Mouse (Mus musculus) embryonic fibroblast, embryonic 13.5 days (primary cell): Measurements from ENCODE around the gene Tmem132b. TPM values are rescaled to one million over a fixed set of nuclear protein-coding genes. Genes with fewer than 3 reads are reported as not detected.

Experiments used
- H3K27ac ChIP-seq: 2 replicates; pipeline ENCODE4 v1.5.1; 2012; ENCODE audit warnings: low read length, control low read depth, inconsistent platforms; ENCODE audit not compliant: insufficient read depth
- H3K4me1 ChIP-seq: 2 replicates; pipeline ENCODE4 v1.6.1; 2011; ENCODE audit warnings: low read length; ENCODE audit not compliant: control insufficient read depth, insufficient read depth
- H3K4me3 ChIP-seq: 2 replicates; pipeline ENCODE4 v1.5.1; 2011; ENCODE audit warnings: mild to moderate bottlenecking, control low read depth, low read length; ENCODE audit not compliant: insufficient read depth
- CTCF ChIP-seq: IDR thresholded peaks from 2 replicates; pipeline ENCODE4 v1.5.1; 2011; ENCODE audit warnings: mild to moderate bottlenecking, control low read depth, low read length, moderate library complexity, borderline replicate concordance; ENCODE audit not compliant: insufficient read depth
- POLR2A ChIP-seq: IDR thresholded peaks from 2 replicates; pipeline ENCODE4 v1.6.1; 2011; ENCODE audit warnings: low read depth, mild to moderate bottlenecking, control low read depth, low read length, moderate library complexity
- polyA plus RNA-seq: library from polyadenylated mRNA; stranded (reverse); fragments of >200 nt; gene quantifications from 2 replicates; pipeline ENCODE4 v1.2.4, GENCODE M21; 2011; ENCODE audit warnings: low read depth; ENCODE audit not compliant: missing spikeins, insufficient read length

The Tmem132b gene
- polyA plus RNA-seq, 1 experiment = 0.07 TPM

DNA sequence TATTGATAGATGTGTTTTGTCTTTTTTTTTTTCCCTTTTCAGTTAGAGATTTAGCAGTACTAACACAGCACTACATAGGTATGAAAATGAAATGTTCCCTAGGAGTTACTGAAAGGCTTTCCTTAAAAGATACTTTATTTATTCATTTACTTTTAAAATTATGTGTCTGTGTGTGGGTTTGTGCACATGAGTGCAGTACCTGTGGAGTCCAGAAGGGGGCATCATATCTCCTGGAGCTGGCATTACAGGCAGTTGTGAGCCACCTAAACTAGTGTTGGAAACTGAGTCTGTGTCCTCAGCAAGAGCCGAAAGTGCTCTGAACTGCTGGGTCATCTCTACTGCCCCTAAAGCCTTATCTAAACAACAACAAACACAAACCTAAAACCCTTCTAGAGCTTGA, 261.1 kb downstream of the Tmem132b start:
- TF ChIP-seq CTCF (no peak), POLR2A (no peak)
- H3K4me3 ChIP-seq = no peak overlapping the region
- no peaks in the 10 kb centered on the region for H3K4me1 ChIP-seq

DNA sequence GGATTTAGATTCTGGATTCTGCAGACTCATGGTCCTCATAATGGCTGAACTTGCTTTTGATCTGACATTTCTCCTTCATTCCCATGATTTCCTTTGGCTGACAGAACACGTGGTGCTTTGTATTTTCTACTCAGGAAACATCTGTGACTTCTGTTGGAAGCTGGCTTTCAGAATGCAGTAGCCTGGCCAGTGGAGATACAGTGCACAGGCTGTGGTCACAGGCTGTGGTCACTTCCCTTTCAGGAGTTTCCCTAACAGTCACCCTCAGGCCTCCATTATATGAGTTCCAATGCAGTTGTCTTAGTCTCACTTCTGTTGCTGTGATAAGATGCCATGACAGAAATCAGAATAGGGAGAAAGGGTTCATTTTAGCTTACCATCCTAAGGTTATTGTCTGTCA, 262.7 kb downstream of the Tmem132b start:
- H3K4me3 ChIP-seq = no peak overlapping the region
- TF ChIP-seq POLR2A (no peak), CTCF (no peak)
- H3K27ac ChIP-seq = no peak overlapping the region
- H3K4me1 ChIP-seq = no peaks in the 10 kb centered on the region

More for the DNA sequence above, 261.1 kb downstream of the Tmem132b start:
- no peak overlapping the region for H3K27ac ChIP-seq

DNA sequence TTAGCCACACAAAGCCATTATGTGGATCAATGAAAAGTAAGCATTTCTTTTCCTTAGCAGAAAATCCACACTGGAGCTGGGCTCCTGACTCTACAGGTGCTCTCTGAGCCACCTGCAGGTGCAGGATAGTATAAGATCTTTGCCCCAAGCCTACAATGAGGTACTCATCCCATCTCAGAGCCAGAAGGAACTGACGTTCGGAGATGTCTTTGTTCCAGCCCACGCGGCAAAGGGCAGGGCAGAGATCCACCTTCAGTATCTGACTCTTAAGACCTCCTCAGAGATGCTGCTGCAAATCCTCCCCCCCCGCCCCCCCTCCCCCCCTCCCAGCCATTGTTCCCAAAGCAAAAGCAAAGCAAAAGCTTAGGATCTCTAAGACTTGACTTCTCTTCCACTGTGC, 268.0 kb downstream of the Tmem132b start:
- no peak overlapping the region for H3K4me3 ChIP-seq
- no peaks in the 10 kb centered on the region for H3K4me1 ChIP-seq
- no peak overlapping the region for H3K27ac ChIP-seq
- TF ChIP-seq CTCF (no peak), POLR2A (no peak)

DNA sequence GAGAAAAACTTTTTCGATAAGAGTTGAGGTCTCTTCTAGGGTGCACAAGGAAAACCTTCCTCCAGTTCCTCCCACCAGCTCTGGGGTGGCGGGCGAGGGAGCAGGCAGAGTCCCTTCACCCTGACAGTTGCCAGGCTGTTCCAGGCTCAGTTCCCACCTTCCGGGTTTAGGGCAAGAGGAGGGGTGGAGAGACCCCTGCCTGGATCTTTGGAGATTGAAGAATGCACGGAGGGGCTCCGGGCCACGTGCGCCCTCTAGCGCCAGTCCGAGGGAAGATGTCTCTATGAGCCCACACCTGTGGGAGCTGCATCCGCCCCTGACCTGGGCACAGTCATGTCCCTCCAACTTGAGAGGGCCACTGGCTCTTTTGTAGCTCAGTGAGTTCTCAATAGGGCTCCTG, 268.5 kb downstream of the Tmem132b start:
- no peaks in the 10 kb centered on the region for H3K4me1 ChIP-seq
- no peak overlapping the region for H3K27ac ChIP-seq
- no peak overlapping the region for H3K4me3 ChIP-seq
- no peak for TF ChIP-seq POLR2A
- no peak for TF ChIP-seq CTCF

DNA sequence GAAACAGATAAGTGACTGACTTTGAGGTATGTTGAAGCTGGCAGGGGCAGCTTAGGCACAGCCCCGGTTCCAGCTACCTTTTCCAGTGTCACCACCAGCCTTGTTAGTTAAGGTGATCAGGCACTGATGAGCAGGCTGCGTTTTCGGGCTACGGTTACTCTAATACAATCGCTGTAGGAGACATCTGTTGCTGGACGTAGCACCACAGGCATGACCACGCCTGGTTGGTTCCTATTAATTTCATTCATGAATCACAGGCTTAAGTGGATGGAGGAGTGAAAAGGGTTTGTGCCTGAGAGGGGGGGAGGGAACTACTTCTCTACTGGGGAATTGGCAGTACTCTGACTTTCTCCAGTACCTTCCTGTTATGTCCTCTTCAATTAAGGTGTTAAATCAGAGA, 271.2 kb downstream of the Tmem132b start:
- TF ChIP-seq CTCF = no peak
- no peak for TF ChIP-seq POLR2A
- Histone ChIP-seq H3K27ac (no peak overlapping the region), H3K4me3 (no peak overlapping the region)

DNA sequence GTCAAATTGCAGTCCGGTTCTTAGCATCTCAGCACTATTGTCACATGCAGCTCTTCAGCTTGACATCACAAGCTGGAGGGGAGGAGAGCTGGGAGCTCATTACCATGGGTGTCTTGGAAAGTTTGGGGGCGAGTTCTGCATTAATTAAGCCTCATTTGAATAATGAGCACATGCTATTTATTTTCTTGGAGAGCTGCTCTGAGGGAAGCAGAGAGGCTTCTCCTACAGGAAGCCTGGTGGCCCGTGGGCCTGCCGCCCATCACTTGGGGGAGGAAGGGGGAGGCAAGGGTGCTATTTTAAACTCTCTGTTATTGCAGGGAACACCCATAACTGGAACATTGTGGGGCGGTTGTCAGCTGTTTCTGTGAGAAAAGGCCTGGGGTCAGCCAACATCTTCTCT, 273.8 kb downstream of the Tmem132b start:
- Histone ChIP-seq H3K27ac (no peak overlapping the region), H3K4me3 (no peak overlapping the region)
- TF ChIP-seq CTCF (no peak), POLR2A (no peak)

More for the DNA sequence above, 271.2 kb downstream of the Tmem132b start:
- no peaks in the 10 kb centered on the region for H3K4me1 ChIP-seq

DNA sequence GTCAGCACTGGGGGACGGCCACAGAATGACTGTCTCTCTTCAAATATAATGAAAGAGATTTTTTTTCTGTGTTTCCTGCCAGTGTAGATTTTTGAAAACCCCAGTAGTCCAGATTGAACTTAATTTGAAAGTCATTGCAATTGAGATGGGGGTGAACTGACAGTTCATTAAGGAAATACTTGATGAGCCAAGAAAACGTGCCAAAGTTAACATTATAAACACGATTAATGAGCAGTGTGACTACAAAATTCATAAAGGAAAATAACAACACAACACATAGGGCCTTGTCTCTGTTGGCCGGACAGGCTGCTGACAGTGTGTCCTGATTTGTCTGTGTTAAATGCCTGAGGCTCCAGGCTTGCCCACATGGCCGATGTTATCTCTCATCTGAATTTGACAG, 276.3 kb downstream of the Tmem132b start:
- no peaks in the 10 kb centered on the region for H3K4me1 ChIP-seq
- no peak overlapping the region for H3K27ac ChIP-seq
- TF ChIP-seq CTCF (no peak), POLR2A (no peak)
- no peak overlapping the region for H3K4me3 ChIP-seq

More for the DNA sequence above, 273.8 kb downstream of the Tmem132b start:
- H3K4me1 ChIP-seq = no peaks in the 10 kb centered on the region

DNA sequence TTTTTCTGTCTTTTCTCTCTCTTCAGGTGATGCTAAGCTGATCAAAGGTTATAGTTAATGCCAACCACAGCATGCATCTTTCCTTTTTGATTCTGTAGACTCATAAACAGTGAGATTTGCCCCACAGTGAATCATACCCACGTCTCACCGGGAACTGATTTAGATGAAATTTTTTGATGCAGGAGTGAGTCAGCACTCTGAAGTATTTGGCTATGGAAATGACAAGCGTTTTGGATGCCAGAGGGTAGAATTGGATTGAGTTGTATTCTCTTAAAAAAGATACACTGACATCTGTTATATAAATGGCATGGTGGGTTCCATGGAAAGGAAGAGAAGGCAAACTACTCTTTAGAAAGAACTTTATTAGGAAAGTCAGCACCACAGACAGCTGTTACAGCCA, 297.8 kb downstream of the Tmem132b start:
- Histone ChIP-seq H3K4me3 (no peak overlapping the region), H3K4me1 (no peaks in the 10 kb centered on the region), H3K27ac (no peak overlapping the region)
- TF ChIP-seq POLR2A (no peak), CTCF (no peak)

DNA sequence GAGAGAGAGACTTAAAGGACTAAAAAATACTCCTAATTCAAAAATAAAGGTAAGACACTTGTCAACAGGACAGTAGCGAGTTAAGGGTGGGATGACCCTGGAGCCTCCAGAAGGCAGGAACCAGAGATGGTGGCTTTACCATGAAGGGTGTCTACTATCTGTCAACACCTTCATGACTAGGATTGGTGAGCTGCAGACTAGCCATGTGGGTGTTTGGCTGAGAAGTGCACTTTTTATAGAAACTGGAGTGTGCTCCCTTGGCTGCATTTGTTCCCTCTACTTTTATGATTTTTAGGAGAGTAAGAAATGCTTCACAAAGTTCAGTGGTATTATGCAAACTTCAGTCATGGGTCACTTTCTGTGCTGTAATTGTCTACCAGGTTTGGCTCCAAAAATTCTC, 304.3 kb downstream of the Tmem132b start:
- TF ChIP-seq POLR2A (no peak), CTCF (no peak)

DNA sequence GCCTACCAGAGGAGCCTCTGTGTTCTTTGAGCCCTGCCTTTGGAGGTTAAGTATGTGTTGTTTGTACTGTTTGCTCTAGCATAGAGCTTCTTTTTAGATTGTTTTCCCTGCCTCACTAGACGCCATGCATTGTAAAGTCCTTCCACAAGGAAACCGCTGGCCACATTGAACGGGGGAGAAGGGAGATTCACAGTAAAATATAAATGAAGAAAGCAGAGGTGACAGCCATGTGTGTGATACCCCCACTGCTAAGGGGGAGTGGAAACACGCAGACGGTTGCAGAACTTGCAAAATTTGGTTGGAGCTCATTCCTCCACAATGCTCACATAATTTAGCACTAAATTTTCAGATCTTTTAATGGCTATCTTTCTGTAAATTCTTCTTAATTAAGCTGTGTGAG, 305.2 kb downstream of the Tmem132b start:
- H3K27ac ChIP-seq = no peak overlapping the region
- no peaks in the 10 kb centered on the region for H3K4me1 ChIP-seq
- H3K4me3 ChIP-seq = no peak overlapping the region
- no peak for TF ChIP-seq POLR2A
- TF ChIP-seq CTCF = no peak

More for the DNA sequence above, 304.3 kb downstream of the Tmem132b start:
- H3K27ac ChIP-seq = no peak overlapping the region
- no peak overlapping the region for H3K4me3 ChIP-seq
- H3K4me1 ChIP-seq = no peaks in the 10 kb centered on the region

Other genes with a start within 250 kb of the Tmem132b start
- gene Scarb1, start 190.7 kb upstream of the Tmem132b start, polyA plus RNA-seq = 46.8 and 47.8 TPM in 2 replicates
- not detected in 2 replicates for gene Gm10382, start 142.5 kb upstream of the Tmem132b start, polyA plus RNA-seq
- 543 and 665 TPM in 2 replicates for gene Ubc, start 141.6 kb upstream of the Tmem132b start, polyA plus RNA-seq
- gene Dhx37, start 97.7 kb upstream of the Tmem132b start, polyA plus RNA-seq = 18.6 and 27.6 TPM in 2 replicates
- 30.2 and 37.5 TPM in 2 replicates for gene Bri3bp, start 90.2 kb upstream of the Tmem132b start, polyA plus RNA-seq
- gene Aacs, start 56.0 kb upstream of the Tmem132b start, polyA plus RNA-seq = 40.7 and 44.4 TPM in 2 replicates